Mouse (Mus musculus): Measurements from ENCODE around the gene Tmem86b. TPM values are rescaled to one million over a fixed set of nuclear protein-coding genes. Genes with fewer than 3 reads are reported as not detected.

The Tmem86b gene
- 3.3 and 3.4 TPM in 2 replicates for polyA plus RNA-seq (2014; fragmentation: Nextera tagmentation; extraction: Ambion mirVana)

DNA sequence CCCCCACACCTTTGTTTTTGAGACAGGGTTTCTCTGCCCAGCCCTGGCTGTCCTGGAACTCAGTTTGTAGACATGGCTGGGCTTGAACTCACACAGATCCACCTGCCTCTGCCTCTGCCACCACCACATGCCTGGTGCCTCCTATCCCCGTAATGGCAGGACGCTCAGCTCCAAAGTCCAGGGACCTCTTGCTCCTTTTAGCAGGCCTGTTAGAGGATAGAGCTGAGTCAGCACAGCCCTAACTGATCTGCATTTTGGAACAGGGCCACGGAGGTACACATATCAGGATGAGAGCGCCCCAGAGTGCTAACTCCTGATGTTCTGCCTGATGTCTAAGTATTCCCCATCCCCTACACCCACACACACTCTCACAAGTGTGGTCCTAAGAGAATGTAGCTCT lies at the start of gene Tmem86b:
Gene Tmem86b, minus strand, starts transcription at position 392 of the 400 bp plus-strand sequence.
- Histone ChIP-seq H3K4me2 (ENCODE audit: low read depth, low read length) (no peak within 1 kb of the TSS), H3K4me1 (ENCODE audit: control insufficient read depth, insufficient read depth, low read length) (no peaks in the 10 kb centered on the region), H3K27me3 (ENCODE audit: control insufficient read depth, insufficient read depth, low read length) (no peaks in the 10 kb centered on the region), H3K9ac (replicated peaks; ENCODE audit: low read depth, low read length) (no peak within 1 kb of the TSS), H3K9me3 (ENCODE audit: control insufficient read depth, low read length) (no peaks in the 10 kb centered on the region), H3K4me3 (ENCODE audit: low read depth, low read length) (no peak within 1 kb of the TSS), H3K36me3 (ENCODE audit: control insufficient read depth, insufficient read depth, low read length) (peaks cover 52% of the 10 kb centered on the region), H3K27ac (ENCODE audit: low read depth, low read length) (no peak within 1 kb of the TSS)
- WGBS = 90% methylated on average over 4 of the region's 4 CpGs
- ATAC-seq (ENCODE audit: low read depth) = no peak

DNA sequence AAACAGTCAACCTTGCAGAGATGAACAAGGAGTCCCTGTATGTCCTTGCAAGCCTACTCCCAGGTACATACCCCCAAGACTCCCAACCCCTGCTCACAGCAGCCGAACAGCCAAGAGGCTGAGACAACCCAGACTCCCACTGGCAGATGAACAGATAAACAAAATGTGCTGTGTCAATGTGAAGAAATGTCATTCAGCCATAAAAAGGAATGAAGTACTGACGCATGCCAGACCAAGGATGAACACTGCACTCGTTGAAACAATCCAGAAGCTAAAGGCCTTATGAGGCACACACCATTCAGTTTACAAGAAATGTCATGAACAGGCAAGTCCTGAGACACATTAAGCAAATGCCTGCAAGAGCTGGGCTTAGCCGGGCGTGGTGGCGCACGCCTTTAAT lies 44.0 kb upstream of the Tmem86b start:
- no peaks in the 10 kb centered on the region for H3K4me1 ChIP-seq (ENCODE audit: control insufficient read depth, insufficient read depth, low read length)
- H3K4me2 ChIP-seq (ENCODE audit: low read depth, low read length) = no peak overlapping the region
- ATAC-seq (ENCODE audit: low read depth) = no peak
- H3K4me3 ChIP-seq (ENCODE audit: low read depth, low read length) = no peak overlapping the region
- no peaks in the 10 kb centered on the region for H3K9me3 ChIP-seq (ENCODE audit: control insufficient read depth, low read length)
- no peak overlapping the region for H3K9ac ChIP-seq (replicated peaks; ENCODE audit: low read depth, low read length)
- no peaks in the 10 kb centered on the region for H3K27me3 ChIP-seq (ENCODE audit: control insufficient read depth, insufficient read depth, low read length)
- peaks cover 32% of the 10 kb centered on the region for H3K36me3 ChIP-seq (ENCODE audit: control insufficient read depth, insufficient read depth, low read length)
- no peak overlapping the region for H3K27ac ChIP-seq (ENCODE audit: low read depth, low read length)
- WGBS = 98% methylated on average over 7 of the region's 7 CpGs

DNA sequence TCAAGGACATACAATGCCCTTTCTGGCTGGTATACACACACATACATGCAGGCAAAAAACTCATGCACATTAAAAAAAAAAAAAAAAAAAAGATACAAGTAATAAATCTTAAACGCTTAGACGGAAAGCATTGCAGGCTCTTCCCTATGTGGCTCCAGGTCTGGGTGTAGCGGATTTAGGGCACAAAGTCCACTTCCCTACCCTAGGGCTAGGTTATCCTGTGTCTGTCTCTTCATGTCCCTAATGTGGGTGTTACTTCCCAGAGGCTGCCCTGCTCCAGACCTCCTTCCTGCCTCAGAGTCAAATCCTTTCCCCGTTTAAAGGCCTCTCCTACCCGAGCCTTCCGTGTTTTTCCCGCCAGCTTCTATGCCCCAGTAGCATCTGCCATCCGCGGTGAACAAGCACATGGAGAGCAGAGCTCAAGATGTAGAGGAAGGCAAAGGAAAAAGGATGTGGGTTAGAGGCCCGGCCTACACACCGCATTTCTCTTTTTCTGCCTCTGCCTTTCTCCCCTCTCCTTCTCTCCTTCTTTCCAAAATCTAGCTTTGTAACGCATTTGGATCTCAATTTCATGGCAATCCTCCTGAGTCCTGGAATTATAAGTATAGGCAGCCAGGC lies 43.0 kb upstream of the Tmem86b start:
- Histone ChIP-seq H3K27ac (ENCODE audit: low read depth, low read length) (no peak overlapping the region), H3K36me3 (ENCODE audit: control insufficient read depth, insufficient read depth, low read length) (peaks cover 34% of the 10 kb centered on the region), H3K9me3 (ENCODE audit: control insufficient read depth, low read length) (no peaks in the 10 kb centered on the region), H3K4me2 (ENCODE audit: low read depth, low read length) (no peak overlapping the region), H3K9ac (replicated peaks; ENCODE audit: low read depth, low read length) (no peak overlapping the region), H3K4me3 (ENCODE audit: low read depth, low read length) (no peak overlapping the region), H3K27me3 (ENCODE audit: control insufficient read depth, insufficient read depth, low read length) (no peaks in the 10 kb centered on the region), H3K4me1 (ENCODE audit: control insufficient read depth, insufficient read depth, low read length) (no peaks in the 10 kb centered on the region)
- ATAC-seq (ENCODE audit: low read depth) = no peak
- 92% methylated on average over 12 of the region's 12 CpGs for WGBS

DNA sequence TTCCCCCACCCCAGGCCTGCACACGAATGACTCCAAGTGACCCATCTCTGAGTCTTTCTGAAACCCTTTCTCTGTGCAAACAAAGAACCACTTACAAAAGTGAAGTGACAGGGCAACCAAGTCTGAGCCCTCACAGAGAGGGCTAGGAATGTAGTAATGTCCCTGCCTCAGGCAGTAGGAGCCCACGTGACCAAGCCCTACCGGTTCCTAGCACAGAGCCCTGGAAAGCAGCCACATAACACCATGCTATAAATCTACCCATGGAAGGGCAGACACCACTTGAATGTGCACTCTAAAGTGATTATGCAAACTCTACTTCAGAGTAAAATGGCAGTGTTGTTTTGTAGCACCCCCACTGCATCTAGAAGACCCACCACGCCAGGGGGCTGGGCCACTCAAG lies 40.7 kb upstream of the Tmem86b start:
- H3K9ac ChIP-seq (replicated peaks; ENCODE audit: low read depth, low read length) = no peak overlapping the region
- 25% methylated on average over 4 of the region's 4 CpGs for WGBS
- H3K4me1 ChIP-seq (ENCODE audit: control insufficient read depth, insufficient read depth, low read length) = no peaks in the 10 kb centered on the region
- no peak overlapping the region for H3K4me2 ChIP-seq (ENCODE audit: low read depth, low read length)
- no peaks in the 10 kb centered on the region for H3K9me3 ChIP-seq (ENCODE audit: control insufficient read depth, low read length)
- peaks cover 30% of the 10 kb centered on the region for H3K36me3 ChIP-seq (ENCODE audit: control insufficient read depth, insufficient read depth, low read length)
- no peaks in the 10 kb centered on the region for H3K27me3 ChIP-seq (ENCODE audit: control insufficient read depth, insufficient read depth, low read length)
- no peak overlapping the region for H3K4me3 ChIP-seq (ENCODE audit: low read depth, low read length)
- peak; percentile 95 for ATAC-seq (ENCODE audit: low read depth)
- H3K27ac ChIP-seq (ENCODE audit: low read depth, low read length) = peak overlapping the region; percentile 40; the same call in 1 of the 2 replicates

DNA sequence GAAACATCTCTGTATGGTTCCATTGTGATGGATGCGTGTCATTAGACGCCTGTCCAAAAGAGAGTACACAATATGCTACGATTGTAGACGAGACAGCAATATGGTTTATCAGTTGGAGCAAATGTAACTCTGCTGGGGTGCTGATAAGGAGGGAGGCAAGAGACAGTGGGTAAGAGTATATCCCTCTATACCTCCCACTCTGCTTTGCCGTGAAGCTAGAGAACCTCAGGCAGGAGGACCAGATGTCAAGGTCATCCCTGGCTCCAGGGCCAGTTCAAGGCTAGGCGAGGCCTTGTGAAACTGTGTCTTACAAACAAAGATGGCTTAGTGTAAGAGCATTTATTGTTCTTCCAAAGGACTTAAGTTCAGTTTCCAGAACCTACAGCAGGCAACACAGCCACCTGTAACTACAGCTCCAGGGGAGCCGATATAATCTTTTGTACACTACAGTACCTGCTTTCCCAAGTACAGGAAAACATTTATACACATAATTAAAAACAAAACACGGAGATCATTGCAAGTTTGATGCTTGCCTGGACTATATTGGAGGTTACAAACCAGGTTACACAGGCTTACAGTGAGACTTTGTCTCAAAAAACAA lies 39.5 kb upstream of the Tmem86b start:
- peaks cover 32% of the 10 kb centered on the region for H3K36me3 ChIP-seq (ENCODE audit: control insufficient read depth, insufficient read depth, low read length)
- no peak overlapping the region for H3K4me3 ChIP-seq (ENCODE audit: low read depth, low read length)
- H3K9ac ChIP-seq (replicated peaks; ENCODE audit: low read depth, low read length) = no peak overlapping the region
- no peak overlapping the region for H3K4me2 ChIP-seq (ENCODE audit: low read depth, low read length)
- WGBS = 92% methylated on average over 8 of the region's 8 CpGs
- ATAC-seq (ENCODE audit: low read depth) = no peak
- H3K27me3 ChIP-seq (ENCODE audit: control insufficient read depth, insufficient read depth, low read length) = no peaks in the 10 kb centered on the region
- H3K27ac ChIP-seq (ENCODE audit: low read depth, low read length) = no peak overlapping the region
- no peaks in the 10 kb centered on the region for H3K9me3 ChIP-seq (ENCODE audit: control insufficient read depth, low read length)
- no peaks in the 10 kb centered on the region for H3K4me1 ChIP-seq (ENCODE audit: control insufficient read depth, insufficient read depth, low read length)

DNA sequence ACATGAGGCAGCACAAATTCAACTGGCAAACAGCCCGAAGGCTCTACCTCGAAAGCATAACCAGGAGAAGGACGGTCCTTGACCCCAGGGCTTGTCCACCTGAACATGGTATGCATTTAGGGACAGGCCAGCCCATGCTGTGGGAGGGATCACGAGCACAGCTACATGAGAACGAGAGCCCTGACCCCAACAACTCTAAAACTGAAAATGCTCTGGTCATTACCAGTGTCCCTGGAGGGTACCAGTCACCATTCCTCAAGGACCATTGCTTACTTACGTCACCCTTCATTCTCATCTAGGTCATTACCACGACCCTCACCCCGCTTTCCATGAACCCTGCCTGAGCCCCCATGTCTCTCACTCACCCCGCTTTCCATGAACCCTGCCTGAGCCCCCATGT lies 37.9 kb upstream of the Tmem86b start:
- H3K36me3 ChIP-seq (ENCODE audit: control insufficient read depth, insufficient read depth, low read length) = peaks cover 26% of the 10 kb centered on the region
- H3K27ac ChIP-seq (ENCODE audit: low read depth, low read length) = no peak overlapping the region
- 98% methylated on average over 9 of the region's 9 CpGs for WGBS

DNA sequence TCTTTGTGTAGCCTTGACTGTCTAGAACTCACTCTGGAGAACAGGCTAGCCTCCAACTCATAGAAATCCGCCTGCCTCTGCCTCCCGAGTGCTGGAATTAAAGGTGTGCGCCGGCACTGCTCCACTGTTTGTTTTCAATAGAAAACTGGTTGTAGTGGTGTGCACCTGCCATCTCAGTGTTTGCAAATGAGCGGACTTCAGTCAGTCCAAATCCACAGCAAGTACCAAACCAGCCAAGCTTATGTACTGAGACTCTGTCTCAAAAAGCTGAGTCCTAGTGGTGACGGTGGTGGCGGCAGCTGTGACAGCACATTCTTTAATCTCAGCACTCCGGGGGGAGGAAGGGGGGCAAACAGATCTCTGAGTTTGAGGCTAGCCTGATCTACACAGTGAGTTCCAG lies 37.3 kb upstream of the Tmem86b start:
- Histone ChIP-seq H3K4me2 (ENCODE audit: low read depth, low read length) (no peak overlapping the region), H3K27ac (ENCODE audit: low read depth, low read length) (no peak overlapping the region), H3K27me3 (ENCODE audit: control insufficient read depth, insufficient read depth, low read length) (no peaks in the 10 kb centered on the region), H3K9ac (replicated peaks; ENCODE audit: low read depth, low read length) (no peak overlapping the region), H3K4me3 (ENCODE audit: low read depth, low read length) (no peak overlapping the region), H3K36me3 (ENCODE audit: control insufficient read depth, insufficient read depth, low read length) (peaks cover 26% of the 10 kb centered on the region; the same call in 1 of the 2 replicates), H3K9me3 (ENCODE audit: control insufficient read depth, low read length) (no peaks in the 10 kb centered on the region), H3K4me1 (ENCODE audit: control insufficient read depth, insufficient read depth, low read length) (no peaks in the 10 kb centered on the region)
- no peak for ATAC-seq (ENCODE audit: low read depth)
- 95% methylated on average over 8 of the region's 8 CpGs for WGBS

More for the DNA sequence above, 37.9 kb upstream of the Tmem86b start:
- ATAC-seq (ENCODE audit: low read depth) = no peak
- no peak overlapping the region for H3K4me3 ChIP-seq (ENCODE audit: low read depth, low read length)
- H3K4me2 ChIP-seq (ENCODE audit: low read depth, low read length) = no peak overlapping the region
- no peaks in the 10 kb centered on the region for H3K4me1 ChIP-seq (ENCODE audit: control insufficient read depth, insufficient read depth, low read length)
- H3K9me3 ChIP-seq (ENCODE audit: control insufficient read depth, low read length) = no peaks in the 10 kb centered on the region
- no peak overlapping the region for H3K9ac ChIP-seq (replicated peaks; ENCODE audit: low read depth, low read length)
- no peaks in the 10 kb centered on the region for H3K27me3 ChIP-seq (ENCODE audit: control insufficient read depth, insufficient read depth, low read length)

DNA sequence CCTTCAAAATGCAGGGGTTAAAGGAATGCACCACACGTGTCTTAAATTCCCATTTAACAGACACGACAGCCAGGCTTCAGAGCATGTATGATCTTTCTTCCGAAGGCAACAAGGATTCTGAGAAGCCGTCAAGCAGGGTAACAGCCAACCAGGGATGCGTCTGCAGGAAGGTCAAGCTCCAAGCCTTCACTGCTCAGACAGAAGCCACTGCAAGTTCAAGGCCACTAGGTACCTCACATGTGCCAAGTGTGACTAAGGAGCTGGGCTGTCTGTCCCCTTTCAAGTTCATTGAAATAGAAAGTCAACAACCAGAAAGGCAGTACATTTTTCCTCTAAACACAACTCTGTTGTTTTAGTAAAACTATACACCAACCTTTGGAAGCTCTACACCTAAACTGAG lies 35.6 kb upstream of the Tmem86b start:
- H3K4me2 ChIP-seq (ENCODE audit: low read depth, low read length) = no peak overlapping the region
- H3K4me1 ChIP-seq (ENCODE audit: control insufficient read depth, insufficient read depth, low read length) = no peaks in the 10 kb centered on the region
- no peaks in the 10 kb centered on the region for H3K27me3 ChIP-seq (ENCODE audit: control insufficient read depth, insufficient read depth, low read length)
- WGBS = 97% methylated on average over 5 of the region's 5 CpGs
- no peak overlapping the region for H3K27ac ChIP-seq (ENCODE audit: low read depth, low read length)
- peaks cover 23% of the 10 kb centered on the region; the same call in 1 of the 2 replicates for H3K36me3 ChIP-seq (ENCODE audit: control insufficient read depth, insufficient read depth, low read length)
- H3K4me3 ChIP-seq (ENCODE audit: low read depth, low read length) = no peak overlapping the region
- H3K9ac ChIP-seq (replicated peaks; ENCODE audit: low read depth, low read length) = no peak overlapping the region
- ATAC-seq (ENCODE audit: low read depth) = no peak
- no peaks in the 10 kb centered on the region for H3K9me3 ChIP-seq (ENCODE audit: control insufficient read depth, low read length)

DNA sequence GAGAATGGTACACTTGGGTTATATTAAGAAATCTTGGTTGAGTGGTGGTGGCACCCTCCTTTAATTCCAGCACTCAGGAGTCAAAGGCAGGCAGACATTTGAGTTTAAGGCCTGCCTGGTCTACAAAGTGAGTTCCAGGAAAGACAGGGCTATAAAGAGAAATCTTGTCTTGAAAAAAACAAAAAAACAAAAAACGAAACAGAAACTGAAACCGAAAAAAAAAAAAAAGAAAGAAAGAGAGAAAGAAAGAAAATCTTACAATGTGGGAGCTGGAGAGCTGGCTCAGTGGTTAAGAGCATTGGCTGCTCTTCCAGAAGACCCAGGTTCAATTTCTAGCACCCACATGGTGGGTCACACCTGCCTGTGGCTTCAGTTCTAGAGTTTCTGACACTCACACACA lies 32.5 kb upstream of the Tmem86b start:
- Histone ChIP-seq H3K36me3 (ENCODE audit: control insufficient read depth, insufficient read depth, low read length) (peaks cover 13% of the 10 kb centered on the region; the same call in 1 of the 2 replicates), H3K9me3 (ENCODE audit: control insufficient read depth, low read length) (no peaks in the 10 kb centered on the region), H3K4me1 (ENCODE audit: control insufficient read depth, insufficient read depth, low read length) (peaks cover 3% of the 10 kb centered on the region; the same call in 1 of the 2 replicates), H3K27ac (ENCODE audit: low read depth, low read length) (no peak overlapping the region), H3K9ac (replicated peaks; ENCODE audit: low read depth, low read length) (no peak overlapping the region), H3K4me3 (ENCODE audit: low read depth, low read length) (no peak overlapping the region), H3K27me3 (ENCODE audit: control insufficient read depth, insufficient read depth, low read length) (no peaks in the 10 kb centered on the region), H3K4me2 (ENCODE audit: low read depth, low read length) (no peak overlapping the region)
- ATAC-seq (ENCODE audit: low read depth) = no peak
- 92% methylated on average over 2 of the region's 2 CpGs for WGBS

Data from neural tube, embryonic 14.5 days (tissue).